Mouse (Mus musculus) heart, adult 2 months (tissue): ENCODE data around the gene Gm1673. TPM values are rescaled to one million over a fixed set of nuclear protein-coding genes. Genes with fewer than 3 reads are reported as not detected.

Experiments used
- DNase-seq, 2 experiments: peaks; one replicate each; pipeline ENCODE4 v3.0.0; 2021
- H3K27ac ChIP-seq: fragments of 200-600 bp; 2 replicates; pipeline ENCODE4 v1.8.1; 2022
- H3K27me3 ChIP-seq: fragments of 200-500 bp; 2 replicates; pipeline ENCODE4 v1.6.1; 2012; ENCODE audit warnings: mild to moderate bottlenecking, low read length, inconsistent platforms, mixed read lengths; ENCODE audit not compliant: control insufficient read depth, insufficient read depth
- H3K36me3 ChIP-seq: fragments of 200-500 bp; 2 replicates; pipeline ENCODE4 v1.6.1; 2012; ENCODE audit warnings: low read length, inconsistent platforms; ENCODE audit not compliant: control insufficient read depth, insufficient read depth
- H3K4me1 ChIP-seq: fragments of 200-500 bp; 2 replicates; pipeline ENCODE4 v1.6.1; 2011; ENCODE audit warnings: low read length; ENCODE audit not compliant: control insufficient read depth, insufficient read depth
- H3K4me3 ChIP-seq: fragments of 200-600 bp; 2 replicates; pipeline ENCODE4 v1.8.1; 2022
- H3K79me2 ChIP-seq: fragments of 200-500 bp; replicated peaks from 2 replicates; pipeline ENCODE4 v1.6.1; 2012; ENCODE audit warnings: mild to moderate bottlenecking, inconsistent platforms, low read length, moderate library complexity, mixed read lengths; ENCODE audit not compliant: control insufficient read depth, insufficient read depth
- H3K9ac ChIP-seq: fragments of 200-500 bp; 2 replicates; pipeline ENCODE4 v1.6.1; 2012; ENCODE audit warnings: low read depth, mild to moderate bottlenecking, control low read depth, inconsistent platforms, low read length, mixed read lengths
- CTCF ChIP-seq: fragments of 200-600 bp; IDR thresholded peaks from 2 replicates; pipeline ENCODE4 v1.8.1; 2022; ENCODE audit warnings: antibody characterized with exemption, mild to moderate bottlenecking, moderate library complexity
- EP300 ChIP-seq: fragments of 200-500 bp; IDR thresholded peaks from 2 replicates; pipeline ENCODE4 v1.6.1; 2011; ENCODE audit warnings: low read depth, low read length, control low read depth; ENCODE audit not compliant: insufficient read depth
- POLR2A ChIP-seq: fragments of 200-500 bp; IDR thresholded peaks from 2 replicates; pipeline ENCODE4 v1.6.1; 2011; ENCODE audit warnings: mild to moderate bottlenecking, low read depth, low read length, control low read depth; ENCODE audit not compliant: insufficient read depth
- WGBS: fragments of 180-500 bp; shearing (Covaris S2); methylation state at CpG from one replicate; pipeline ENCODE4 v1.1.7; 2018; 5-methylcytosine and 5-hydroxymethylcytosine counted together
- intact Hi-C: fragments of 180-260 bp; cut with DNase I; formaldehyde crosslinking; loops from one replicate; pipeline ENCODE4 v1.15.1; 2025
- polyA plus RNA-seq: library from polyadenylated mRNA; depleted of rRNA; stranded (reverse); fragments of >200 nt; gene quantifications from 2 replicates; pipeline ENCODE4 v1.2.3, GENCODE M21; 2012
- total RNA-seq, 2 experiments: library from RNA; stranded (reverse); gene quantifications; 2 replicates each; pipeline ENCODE4 v1.2.3; 2021

Gene Gm1673
- total and polyA plus RNA-seq, 3 experiments: 2.2 to 7.6 (median 2.6) TPM

- no peaks in the 10 kb centered on the region for H3K79me2 ChIP-seq
- peak within 1 kb of the TSS; percentile 55 for H3K4me3 ChIP-seq
- DNase-seq: peak; percentile 52 to 62
- TF ChIP-seq EP300 (no peak), CTCF (no peak)
- no peaks in the 10 kb centered on the region for H3K4me1 ChIP-seq
- H3K9ac ChIP-seq: peak within 1 kb of the TSS; percentile 39
- H3K27ac ChIP-seq: no peak within 1 kb of the TSS
- peaks cover 16% of the 10 kb centered on the region for H3K27me3 ChIP-seq
- WGBS: 1% methylated on average over 90 of the region's 90 CpGs
- no peaks in the 10 kb centered on the region for H3K36me3 ChIP-seq
- intact Hi-C loops: no loop called here
These were observed 12.8 kb downstream of the Gm1673 start, which contains the start of gene Nat8l for GRCm38 (mm10) chr5:33995843-33996693. Gene Nat8l, plus strand, starts transcription at chr5:33995984.

- no peak for DNase-seq
These were observed 13.4 kb downstream of the Gm1673 start for GRCm38 (mm10) chr5:33996694-33997045.

GRCm38 (mm10) chr5:33997051-33997741 lies 14.0 kb downstream of the Gm1673 start:
- Histone ChIP-seq H3K9ac (peak overlapping the region; percentile 41), H3K27ac (no peak overlapping the region), H3K79me2 (no peaks in the 10 kb centered on the region), H3K36me3 (no peaks in the 10 kb centered on the region), H3K27me3 (peaks cover 16% of the 10 kb centered on the region), H3K4me3 (peak overlapping the region; percentile 55), H3K4me1 (no peaks in the 10 kb centered on the region)
- intact Hi-C loops: no loop called here
- WGBS: under 1% methylated on average over 80 of the region's 80 CpGs
- peak; percentile 65 to 70 for DNase-seq
- TF ChIP-seq POLR2A: no peak
- TF ChIP-seq CTCF: 0 out of 2 replicates have a peak, but pooled peaks have one; percentile 1
- TF ChIP-seq EP300: no peak

More at GRCm38 (mm10) chr5:33996694-33997045, 13.4 kb downstream of the Gm1673 start:
- no peaks in the 10 kb centered on the region for H3K4me1 ChIP-seq
- intact Hi-C loops: no loop called here
- H3K79me2 ChIP-seq: no peaks in the 10 kb centered on the region
- H3K27ac ChIP-seq: no peak overlapping the region
- no peaks in the 10 kb centered on the region for H3K36me3 ChIP-seq
- peak overlapping the region; percentile 39 for H3K9ac ChIP-seq
- no peak for TF ChIP-seq CTCF
- TF ChIP-seq EP300: no peak
- no peak for TF ChIP-seq POLR2A
- WGBS: under 1% methylated on average over 55 of the region's 55 CpGs
- H3K27me3 ChIP-seq: peaks cover 16% of the 10 kb centered on the region
- H3K4me3 ChIP-seq: peak overlapping the region; percentile 55

GRCm38 (mm10) chr5:33997829-33998504 lies 14.7 kb downstream of the Gm1673 start:
- Histone ChIP-seq H3K27me3 (peaks cover 16% of the 10 kb centered on the region), H3K4me3 (no peak overlapping the region), H3K9ac (no peak overlapping the region), H3K36me3 (no peaks in the 10 kb centered on the region), H3K79me2 (no peaks in the 10 kb centered on the region), H3K4me1 (no peaks in the 10 kb centered on the region), H3K27ac (no peak overlapping the region)
- WGBS: 79% methylated on average over 20 of the region's 20 CpGs
- no peak for DNase-seq
- intact Hi-C loops: no loop called here
- no peak for TF ChIP-seq CTCF
- no peak for TF ChIP-seq EP300
- TF ChIP-seq POLR2A: no peak

- Histone ChIP-seq H3K4me1 (no peaks in the 10 kb centered on the region), H3K79me2 (no peaks in the 10 kb centered on the region), H3K27me3 (peaks cover 16% of the 10 kb centered on the region), H3K9ac (no peak overlapping the region), H3K4me3 (no peak overlapping the region), H3K27ac (no peak overlapping the region), H3K36me3 (no peaks in the 10 kb centered on the region)
- intact Hi-C loops: no loop called here
- WGBS: 89% methylated on average over 3 of the region's 3 CpGs
- DNase-seq: no peak
- no peak for TF ChIP-seq POLR2A
- no peak for TF ChIP-seq CTCF
These were observed 15.3 kb downstream of the Gm1673 start for GRCm38 (mm10) chr5:33998505-33998877.
